Mouse (Mus musculus) ES-Bruce4 (cell line): ENCODE results near the gene Fndc3b. TPM values are rescaled to one million over a fixed set of nuclear protein-coding genes. Genes with fewer than 3 reads are reported as not detected.

Experiments
- H3K27ac ChIP-seq: 2 replicates; pipeline ENCODE4 v1.5.1; 2012; ENCODE audit warnings: low read length, inconsistent platforms; ENCODE audit not compliant: insufficient read depth
- H3K27me3 ChIP-seq: 2 replicates; pipeline ENCODE4 v1.6.1; 2012; ENCODE audit warnings: mild to moderate bottlenecking, low read length, inconsistent platforms; ENCODE audit not compliant: control insufficient read depth, poor library complexity, insufficient read depth, severe bottlenecking
- H3K36me3 ChIP-seq: 2 replicates; pipeline ENCODE4 v1.6.1; 2012; ENCODE audit warnings: inconsistent platforms, mild to moderate bottlenecking, low read length, moderate library complexity; ENCODE audit not compliant: control insufficient read depth, poor library complexity, insufficient read depth, severe bottlenecking
- H3K4me1 ChIP-seq: one replicate; pipeline ENCODE4 v1.8.1; 2011; ENCODE audit warnings: low read length; ENCODE audit not compliant: control insufficient read depth, insufficient read depth
- H3K4me3 ChIP-seq: 2 replicates; pipeline ENCODE4 v1.5.1; 2011; ENCODE audit warnings: low read depth, mild to moderate bottlenecking, low read length
- H3K9ac ChIP-seq: 2 replicates; pipeline ENCODE4 v1.6.1; 2012; ENCODE audit warnings: low read depth, mild to moderate bottlenecking, inconsistent platforms; ENCODE audit not compliant: poor library complexity, severe bottlenecking
- H3K9me3 ChIP-seq: replicated peaks from 2 replicates; pipeline ENCODE4 v1.6.1; 2012; ENCODE audit warnings: mild to moderate bottlenecking, low read length, inconsistent platforms; ENCODE audit not compliant: control insufficient read depth, poor library complexity, insufficient read depth, severe bottlenecking
- CTCF ChIP-seq: IDR thresholded peaks from one replicate; pipeline ENCODE4 v1.8.1; 2011; ENCODE audit warnings: low read depth, low read length
- EP300 ChIP-seq: IDR thresholded peaks from 2 replicates; pipeline ENCODE4 v1.6.1; 2011; ENCODE audit warnings: low read depth, low read length; ENCODE audit not compliant: insufficient read depth
- POLR2A ChIP-seq: IDR thresholded peaks from one replicate; pipeline ENCODE4 v1.8.1; 2011; ENCODE audit warnings: low read length; ENCODE audit not compliant: insufficient read depth
- polyA plus RNA-seq: library from polyadenylated mRNA; stranded (reverse); fragments of >200 nt; gene quantifications from 2 replicates; pipeline ENCODE4 v1.2.4, GENCODE M21; 2011; ENCODE audit warnings: low read depth; ENCODE audit not compliant: missing spikeins, insufficient read depth, insufficient read length

Fndc3b gene
- polyA plus RNA-seq, 1 experiment, result 36.7 TPM

GRCm38 (mm10) chr3:27686732-27687491, 24.2 kb downstream of the Fndc3b start:
- Histone ChIP-seq H3K4me3 (no peak overlapping the region), H3K36me3 (no peaks in the 10 kb centered on the region), H3K9ac (no peak overlapping the region), H3K9me3 (no peaks in the 10 kb centered on the region), H3K27ac (no peak overlapping the region), H3K4me1 (no peaks in the 10 kb centered on the region), H3K27me3 (no peaks in the 10 kb centered on the region)
- TF ChIP-seq POLR2A (no peak), EP300 (no peak), CTCF (no peak)

GRCm38 (mm10) chr3:27685650-27686208, 25.4 kb downstream of the Fndc3b start:
- Histone ChIP-seq H3K9me3 (no peaks in the 10 kb centered on the region), H3K4me1 (no peaks in the 10 kb centered on the region), H3K4me3 (no peak overlapping the region), H3K27ac (no peak overlapping the region), H3K27me3 (no peaks in the 10 kb centered on the region), H3K9ac (no peak overlapping the region), H3K36me3 (no peaks in the 10 kb centered on the region)
- TF ChIP-seq EP300 (no peak), POLR2A (no peak), CTCF (no peak)

- Histone ChIP-seq H3K27me3 (no peaks in the 10 kb centered on the region), H3K4me1 (peaks cover 2% of the 10 kb centered on the region), H3K9me3 (no peaks in the 10 kb centered on the region), H3K27ac (no peak overlapping the region), H3K36me3 (no peaks in the 10 kb centered on the region), H3K9ac (no peak overlapping the region), H3K4me3 (no peak overlapping the region)
- TF ChIP-seq EP300, result no peak
- TF ChIP-seq POLR2A, result no peak
- TF ChIP-seq CTCF, result no peak
These were observed 26.0 kb downstream of the Fndc3b start for GRCm38 (mm10) chr3:27685134-27685533.

- no peaks in the 10 kb centered on the region for H3K36me3 ChIP-seq
- H3K9ac ChIP-seq, result no peak overlapping the region
- TF ChIP-seq EP300, result no peak
- no peak for TF ChIP-seq POLR2A
- TF ChIP-seq CTCF, result no peak
These were observed 27.7 kb downstream of the Fndc3b start for GRCm38 (mm10) chr3:27683374-27683773.

GRCm38 (mm10) chr3:27677574-27677973, 33.5 kb downstream of the Fndc3b start:
- Histone ChIP-seq H3K4me3 (no peak overlapping the region), H3K4me1 (peaks cover 3% of the 10 kb centered on the region), H3K9me3 (no peaks in the 10 kb centered on the region), H3K36me3 (no peaks in the 10 kb centered on the region), H3K27ac (no peak overlapping the region), H3K27me3 (no peaks in the 10 kb centered on the region), H3K9ac (no peak overlapping the region)
- no peak for TF ChIP-seq CTCF
- TF ChIP-seq POLR2A, result no peak
- no peak for TF ChIP-seq EP300

More at GRCm38 (mm10) chr3:27683374-27683773, 27.7 kb downstream of the Fndc3b start:
- Histone ChIP-seq H3K27ac (no peak overlapping the region), H3K4me1 (peaks cover 2% of the 10 kb centered on the region), H3K9me3 (no peaks in the 10 kb centered on the region), H3K27me3 (no peaks in the 10 kb centered on the region), H3K4me3 (no peak overlapping the region)

GRCm38 (mm10) chr3:27673660-27674059, 37.4 kb downstream of the Fndc3b start:
- no peak overlapping the region for H3K9ac ChIP-seq
- H3K4me1 ChIP-seq, result peaks cover 1% of the 10 kb centered on the region
- H3K27me3 ChIP-seq, result no peaks in the 10 kb centered on the region
- H3K27ac ChIP-seq, result no peak overlapping the region
- TF ChIP-seq POLR2A, result no peak
- no peak for TF ChIP-seq CTCF
- no peak for TF ChIP-seq EP300
- no peak overlapping the region for H3K4me3 ChIP-seq
- H3K36me3 ChIP-seq, result no peaks in the 10 kb centered on the region
- H3K9me3 ChIP-seq, result no peaks in the 10 kb centered on the region
